Mouse (Mus musculus) right cerebral cortex, postnatal 25 days (tissue): Measurements from ENCODE around the gene Clic6.
"Not testable (repeated sequence)": the region's sequence is repeated elsewhere in the genome, so short reads cannot be mapped to it uniquely, and the experiment has no call there.

Source experiments
- DNase-seq: peaks from one replicate; pipeline ENCODE4 v3.0.0; 2022

The Clic6 gene

DNA sequence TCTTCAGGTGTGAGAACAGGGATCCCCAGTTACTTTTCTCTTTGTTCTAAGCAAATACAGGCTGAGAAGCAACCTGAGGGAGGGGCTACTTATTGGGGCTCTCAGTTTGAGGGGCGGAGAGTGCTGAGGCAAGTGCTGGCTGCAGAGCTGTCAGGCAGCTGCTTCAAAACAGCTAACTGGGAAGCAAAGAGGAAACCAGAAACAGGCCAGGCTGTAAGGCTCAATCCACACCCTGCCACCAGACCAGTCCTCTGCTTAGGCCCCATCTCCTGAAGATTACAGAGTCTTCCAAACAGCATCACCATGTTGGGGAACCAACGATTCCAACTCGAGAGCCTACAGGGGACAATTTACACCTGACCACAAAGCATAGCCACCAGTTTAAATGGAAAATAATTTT, 12.6 kb upstream of the Clic6 start:
- DNase-seq, result no peak

DNA sequence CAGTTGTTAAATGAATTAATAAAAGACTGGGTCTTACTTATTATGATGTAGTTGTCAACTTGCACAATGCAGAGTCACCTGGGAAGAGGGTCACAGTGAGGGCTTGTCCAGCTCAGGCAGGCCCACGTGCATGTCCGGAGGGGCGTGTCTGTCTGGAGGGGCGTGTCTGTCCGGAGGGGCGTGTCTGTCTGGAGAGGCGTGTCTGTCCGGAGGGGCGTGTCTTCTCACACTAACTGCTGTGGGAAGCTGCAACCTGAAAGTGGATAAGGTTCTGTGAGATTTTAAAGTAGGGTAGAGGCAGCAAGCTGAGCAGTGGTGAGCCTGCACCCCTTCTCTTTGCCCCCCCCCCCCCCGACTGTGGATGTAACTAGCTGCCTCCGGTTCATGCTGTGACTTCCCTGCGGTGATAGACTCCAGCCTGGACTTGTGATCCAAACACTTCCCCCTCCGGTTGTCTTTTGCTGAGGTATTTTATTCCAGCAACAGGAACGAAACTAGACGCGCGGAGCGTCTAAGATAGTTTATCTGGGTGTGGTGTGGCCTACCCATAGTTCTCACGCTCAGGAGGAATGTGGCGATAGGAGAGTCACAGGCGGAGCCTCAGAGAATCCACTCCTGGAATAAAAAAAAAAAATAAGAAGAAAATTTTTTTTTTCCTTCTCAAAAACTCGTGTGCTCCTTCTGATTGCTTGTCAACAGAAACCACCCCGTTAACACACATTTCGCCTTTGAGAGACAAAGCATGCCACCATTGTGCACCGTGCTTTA, 10.3 kb upstream of the Clic6 start:
- DNase-seq, result no peak

DNA sequence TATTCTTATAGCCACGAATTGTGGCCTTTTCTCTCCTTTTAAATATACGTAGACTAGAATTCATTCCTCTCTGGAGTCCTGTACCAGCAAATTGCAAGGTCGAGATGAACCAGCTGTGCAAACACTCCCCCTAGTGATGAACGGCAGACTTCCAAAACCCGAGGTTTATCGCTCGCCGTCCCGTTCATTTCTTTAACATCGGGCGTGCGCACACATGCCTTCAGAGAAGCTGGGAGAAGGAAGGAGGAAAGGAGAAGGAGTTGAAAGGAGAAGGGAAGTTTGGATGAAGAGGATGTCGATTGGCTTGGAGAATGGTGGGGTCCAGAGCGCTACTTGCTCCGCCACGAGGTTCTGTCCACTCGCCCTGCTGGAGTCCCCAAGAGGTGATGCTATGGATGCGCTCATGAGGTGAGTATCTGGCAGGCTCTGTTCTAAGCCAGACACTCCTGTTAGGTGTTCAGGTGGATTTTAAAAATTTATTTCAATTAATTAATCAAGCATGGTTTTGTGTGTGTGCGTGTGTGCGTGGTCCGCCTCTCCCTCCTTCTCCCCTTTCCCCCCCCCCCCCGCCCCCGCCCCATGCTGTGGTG, 6.9 kb upstream of the Clic6 start:
- DNase-seq, result peak; percentile 67

DNA sequence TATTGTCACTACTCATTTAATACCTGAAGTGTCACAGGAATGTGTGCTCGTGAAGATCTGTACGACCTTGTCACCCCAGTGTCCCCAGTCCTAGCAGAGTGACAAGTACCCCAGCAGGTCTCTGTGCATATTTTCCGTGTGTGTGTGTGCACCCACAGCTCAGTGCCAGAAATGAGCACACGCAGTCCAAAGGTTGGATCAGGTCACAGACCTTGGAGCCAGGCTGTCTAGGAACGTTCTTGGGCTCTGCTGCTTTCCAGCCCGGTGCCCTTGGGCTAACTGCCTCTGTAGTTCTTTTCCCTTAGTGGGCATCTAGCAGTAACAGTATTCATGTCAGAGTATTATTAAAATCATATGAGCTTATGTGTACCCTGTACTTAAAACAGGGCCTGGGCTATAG, 1.6 kb downstream of the Clic6 start:
- no peak for DNase-seq

DNA sequence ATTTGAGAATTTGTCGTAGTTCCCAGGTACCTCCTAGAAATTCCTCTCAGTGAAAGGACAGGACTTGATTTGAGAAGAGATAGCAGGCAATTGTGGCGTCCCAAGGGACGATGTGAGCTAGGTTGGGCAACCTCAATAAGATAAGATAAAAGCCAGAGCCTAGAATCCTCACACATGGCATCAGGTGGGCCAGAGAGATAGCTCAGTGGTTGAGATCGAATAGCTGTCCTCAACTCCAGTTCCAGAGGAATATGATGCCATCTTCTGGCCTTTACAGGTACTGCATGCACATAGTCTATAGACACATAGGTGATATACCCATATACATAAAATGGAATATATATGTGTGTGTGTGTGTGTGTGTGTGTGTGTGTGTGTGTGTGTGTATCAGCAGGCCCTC, 2.0 kb downstream of the Clic6 start:
- DNase-seq, result no peak

DNA sequence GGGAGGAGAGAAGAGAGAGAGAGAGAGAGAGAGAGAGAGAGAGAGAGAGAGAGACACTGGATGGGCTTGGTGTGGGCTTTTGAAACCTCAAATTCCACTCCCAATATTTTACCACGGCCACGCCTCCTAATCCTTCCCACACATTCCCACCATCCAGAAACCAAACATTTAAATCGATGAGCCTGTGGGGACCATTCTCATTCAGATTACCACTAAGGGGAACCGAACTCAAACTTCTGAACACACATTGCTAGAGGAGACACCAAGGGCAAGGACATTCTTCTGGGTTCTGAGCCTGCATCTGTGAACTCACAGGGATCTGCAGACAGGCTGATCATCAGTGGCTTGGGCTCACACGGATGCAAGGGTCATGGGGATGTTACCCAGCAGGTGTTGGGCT, 2.9 kb downstream of the Clic6 start:
- no peak for DNase-seq

DNA sequence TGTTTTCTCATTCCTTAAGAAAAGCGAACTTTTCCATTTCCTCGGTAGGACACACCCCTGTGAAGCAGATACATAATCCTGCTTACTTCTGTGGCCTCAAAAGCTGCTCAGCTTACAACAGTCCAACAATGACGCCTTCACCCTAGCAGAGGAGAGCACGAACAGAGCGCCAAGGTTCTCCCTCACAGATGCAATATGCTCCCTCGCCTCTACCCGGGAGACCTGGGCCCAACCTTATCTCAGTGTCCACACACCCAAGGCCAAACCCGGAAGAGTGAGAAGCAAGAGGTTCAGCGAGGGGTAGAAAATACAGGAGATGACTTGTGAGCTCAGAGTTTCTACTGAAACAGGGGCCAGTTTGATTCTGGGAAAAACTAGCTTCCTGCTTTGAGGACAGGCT, 3.8 kb downstream of the Clic6 start:
- DNase-seq, result no peak

DNA sequence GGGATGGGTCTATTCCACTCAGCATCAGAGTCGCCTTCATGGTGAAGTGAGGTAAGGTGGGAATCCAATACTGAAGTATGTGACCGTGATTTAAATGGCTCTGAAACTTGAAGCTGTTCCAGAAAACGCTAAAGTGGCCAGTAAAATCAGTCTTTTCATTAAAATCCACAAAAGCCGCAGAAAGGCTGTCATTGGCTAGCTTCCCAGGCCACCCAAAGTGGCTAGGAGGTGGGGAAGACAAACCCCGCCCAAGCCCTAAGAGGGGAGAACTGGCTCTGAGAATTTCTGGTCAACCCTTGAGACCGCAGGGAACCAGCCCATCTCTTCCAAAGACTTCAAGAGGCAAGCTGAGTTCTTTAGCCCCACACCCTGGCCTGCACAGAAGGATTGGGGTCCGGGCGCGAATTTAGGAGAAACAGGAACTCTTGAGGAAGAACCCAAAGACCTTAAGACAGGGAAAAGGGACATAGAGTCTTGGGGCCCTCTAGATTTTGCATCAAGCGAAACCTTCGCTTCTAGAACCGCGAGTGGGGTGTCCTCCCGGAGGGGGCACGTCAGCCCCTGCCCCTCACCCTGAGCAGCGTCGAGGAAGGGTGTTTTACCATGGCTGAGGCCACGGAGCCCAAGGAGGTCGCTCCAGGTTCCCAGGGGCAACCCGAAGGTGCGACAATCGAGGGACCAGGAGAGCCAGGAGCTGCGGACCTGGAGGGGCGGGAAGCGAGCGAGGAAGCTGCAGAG, 12.5 kb downstream of the Clic6 start:
- no peak for DNase-seq

DNA sequence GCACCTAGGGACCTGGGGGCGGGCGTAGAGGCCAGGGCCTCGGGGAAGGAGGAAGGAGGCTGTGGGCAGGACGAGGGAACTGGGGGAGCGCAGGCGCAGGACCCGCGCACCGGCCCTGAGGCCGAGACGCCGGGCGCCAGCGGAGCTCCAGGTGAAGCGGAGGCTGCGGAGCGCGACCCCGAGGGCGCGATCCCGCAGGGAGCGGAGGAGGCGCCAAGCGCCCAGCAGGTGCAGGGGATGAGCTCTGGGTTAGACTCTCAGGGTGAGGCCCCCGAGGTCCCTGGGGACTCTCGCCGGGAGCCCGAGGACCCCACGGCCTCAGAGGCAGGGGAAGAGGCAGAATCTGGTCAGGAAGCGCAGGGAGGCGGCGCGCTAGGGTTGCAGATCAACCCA, 13.0 kb downstream of the Clic6 start:
- DNase-seq, result no peak

DNA sequence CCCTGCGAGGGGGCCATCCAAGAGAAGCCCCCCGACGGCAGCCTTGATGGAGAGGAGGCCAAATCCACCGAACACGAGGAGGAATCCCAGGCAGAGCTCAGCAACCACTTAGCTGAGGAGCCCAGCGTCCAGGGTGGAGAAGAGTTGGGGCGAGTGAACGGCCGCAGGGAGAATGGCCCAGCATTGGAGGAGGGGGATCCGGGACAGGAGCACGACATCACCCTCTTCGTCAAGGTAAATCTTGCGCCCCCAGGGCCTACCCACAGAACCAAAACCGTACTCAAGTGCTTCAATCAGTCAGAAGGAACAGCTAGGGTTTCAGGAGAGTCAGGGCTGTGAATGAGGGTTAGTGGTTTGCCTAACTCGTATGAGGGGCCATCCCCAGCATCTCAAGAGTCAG, 13.8 kb downstream of the Clic6 start:
- DNase-seq, result no peak

DNA sequence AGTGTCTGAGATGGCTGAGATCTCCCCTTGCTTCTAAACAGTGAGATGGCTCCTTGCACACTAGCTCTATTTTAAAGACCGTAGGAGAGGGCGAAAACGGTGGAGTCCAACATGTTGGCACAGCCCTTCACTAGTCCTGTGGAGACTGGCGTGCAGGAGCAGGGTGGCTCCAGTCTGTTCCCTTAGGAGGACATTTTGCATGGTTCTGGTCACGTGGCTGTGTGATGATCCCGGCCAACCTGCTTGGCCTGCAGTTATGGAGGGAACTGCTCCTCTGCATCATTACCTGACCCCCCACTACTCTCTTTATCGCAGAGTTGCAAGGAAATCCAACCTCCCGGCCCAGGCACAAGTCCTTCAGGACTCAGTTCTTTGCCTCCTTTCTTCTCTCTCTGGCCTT, 15.0 kb downstream of the Clic6 start:
- DNase-seq, result no peak

DNA sequence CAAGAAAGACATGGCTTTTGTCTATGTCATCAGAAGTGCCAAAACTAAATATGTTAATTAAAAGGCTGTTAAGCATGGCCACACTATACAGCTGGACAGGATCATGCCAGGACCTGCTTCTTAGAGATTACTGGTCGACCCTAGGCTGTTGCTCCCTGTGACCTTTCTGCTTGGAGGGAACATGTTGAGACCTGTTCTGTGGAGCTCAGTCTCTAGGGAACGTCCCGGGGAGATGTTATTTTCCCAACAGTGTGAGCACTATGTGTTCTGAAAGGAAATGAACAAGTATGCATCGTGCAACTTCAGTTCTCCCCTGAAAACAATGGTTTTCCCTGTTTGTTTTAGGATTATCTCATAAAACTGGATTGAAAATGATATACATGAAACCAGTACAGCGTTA, 17.6 kb downstream of the Clic6 start:
- DNase-seq, result no peak

DNA sequence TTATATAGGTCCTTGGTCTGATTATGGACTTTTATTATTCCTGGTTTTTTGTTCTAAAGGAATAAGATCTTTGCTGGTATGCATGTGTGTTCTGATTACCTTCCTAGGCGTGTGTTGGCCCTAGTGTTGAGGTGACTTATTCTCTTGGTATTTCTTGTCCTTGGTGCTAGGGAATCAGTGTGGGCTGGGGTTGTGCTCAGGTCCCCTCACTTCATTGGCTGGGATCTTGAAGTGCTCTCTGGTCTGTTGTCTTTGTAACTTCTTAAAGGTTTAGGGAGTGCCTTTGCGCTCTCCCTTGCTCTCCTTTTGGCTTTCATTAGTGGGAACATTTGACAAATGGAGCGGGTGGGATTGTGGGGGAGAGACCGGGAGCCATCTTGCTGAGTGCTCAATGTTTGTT, 22.0 kb downstream of the Clic6 start:
- DNase-seq, result no peak

DNA sequence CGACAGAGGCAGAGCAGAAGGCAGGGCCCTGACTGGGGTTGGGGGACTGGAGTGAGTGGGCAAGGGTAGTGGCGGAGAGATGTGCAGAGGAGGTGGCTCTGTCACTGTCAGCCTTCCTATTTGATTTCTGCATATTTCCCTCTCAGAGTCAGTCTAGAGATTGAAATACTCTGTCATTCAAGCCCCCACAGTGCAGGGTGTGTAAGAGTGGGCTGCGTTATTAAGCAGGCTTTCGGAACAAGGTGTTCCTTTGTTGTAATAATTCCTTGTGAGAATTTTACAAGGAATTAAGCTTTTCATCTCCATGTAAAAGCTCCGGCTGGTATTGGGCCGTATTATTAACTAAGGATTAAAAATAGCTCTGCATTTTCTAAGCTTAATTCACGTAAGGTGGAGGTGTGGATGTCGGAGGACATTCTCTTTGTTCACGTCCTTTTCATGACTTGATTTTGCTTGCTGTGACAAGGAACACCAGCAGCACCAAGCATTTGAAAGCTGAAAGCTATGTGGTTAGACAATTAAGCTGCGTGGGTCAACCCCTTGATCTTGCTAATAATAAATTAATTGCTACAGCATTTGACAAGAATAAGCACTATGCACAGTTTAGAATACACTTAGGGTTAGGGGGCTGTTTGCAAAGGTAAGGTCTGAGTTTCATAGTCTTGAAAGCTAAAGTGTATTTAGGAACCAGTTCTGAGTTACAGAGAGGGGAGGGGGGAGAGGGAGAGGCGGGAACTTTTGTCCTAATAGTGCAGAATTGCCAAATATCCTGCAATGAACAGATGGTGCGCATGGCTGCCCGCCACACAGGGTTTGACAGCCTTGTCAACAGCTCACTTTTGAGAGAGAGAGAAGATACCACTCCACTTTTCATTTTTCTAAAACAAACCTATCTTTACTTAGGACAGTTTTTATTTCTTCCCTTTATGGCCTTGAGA, 25.6 kb downstream of the Clic6 start:
- no peak for DNase-seq

DNA sequence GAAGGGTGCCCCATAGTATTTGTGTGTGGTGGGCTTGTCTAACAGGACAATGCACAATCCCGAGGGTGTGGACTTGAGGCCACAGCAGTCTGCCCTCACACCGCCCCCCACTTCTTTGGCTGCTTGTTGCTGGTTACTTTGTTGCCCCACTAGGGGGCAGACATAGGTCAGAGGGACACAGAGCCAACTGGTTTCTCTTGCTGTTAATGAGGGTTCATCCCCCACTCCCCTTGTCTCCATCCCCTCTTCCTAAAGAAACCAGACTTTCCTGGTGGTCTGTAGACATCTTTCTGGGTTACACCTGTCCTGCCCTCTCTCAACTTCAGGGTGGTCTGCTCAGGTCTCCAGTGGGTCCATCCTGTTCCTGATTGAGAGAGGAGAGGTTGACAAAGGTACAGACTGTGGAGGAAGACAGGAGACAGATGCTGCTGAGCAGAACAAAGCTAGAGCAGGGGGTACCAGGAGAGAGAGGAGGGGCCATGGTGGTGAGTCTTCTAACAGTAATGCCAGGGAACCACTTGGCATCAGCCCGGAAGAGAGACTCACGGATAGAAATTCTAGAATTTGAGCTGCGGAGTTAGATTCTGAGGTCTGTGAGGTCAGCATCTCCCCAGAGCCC, 26.3 kb downstream of the Clic6 start:
- no peak for DNase-seq

DNA sequence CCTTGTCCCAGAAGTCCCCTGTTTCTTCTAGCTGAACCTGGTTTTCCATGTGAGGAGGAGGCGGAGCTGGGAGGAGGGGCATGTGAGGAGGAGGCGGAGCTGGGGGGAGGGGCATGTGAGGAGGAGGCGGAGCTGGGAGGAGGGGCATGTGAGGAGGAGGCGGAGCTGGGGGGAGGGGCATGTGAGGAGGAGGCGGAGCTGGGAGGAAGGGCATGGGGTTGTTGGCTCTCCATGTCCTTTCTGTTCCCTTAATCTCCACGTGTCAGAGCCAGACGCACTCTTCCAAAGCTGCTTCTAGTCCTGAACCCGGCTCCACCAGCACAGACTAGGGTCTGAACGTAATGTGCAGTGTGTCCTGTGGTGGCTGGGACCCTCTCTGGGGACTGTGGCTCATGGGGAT, 29.4 kb downstream of the Clic6 start:
- not testable (repeated sequence) for DNase-seq

DNA sequence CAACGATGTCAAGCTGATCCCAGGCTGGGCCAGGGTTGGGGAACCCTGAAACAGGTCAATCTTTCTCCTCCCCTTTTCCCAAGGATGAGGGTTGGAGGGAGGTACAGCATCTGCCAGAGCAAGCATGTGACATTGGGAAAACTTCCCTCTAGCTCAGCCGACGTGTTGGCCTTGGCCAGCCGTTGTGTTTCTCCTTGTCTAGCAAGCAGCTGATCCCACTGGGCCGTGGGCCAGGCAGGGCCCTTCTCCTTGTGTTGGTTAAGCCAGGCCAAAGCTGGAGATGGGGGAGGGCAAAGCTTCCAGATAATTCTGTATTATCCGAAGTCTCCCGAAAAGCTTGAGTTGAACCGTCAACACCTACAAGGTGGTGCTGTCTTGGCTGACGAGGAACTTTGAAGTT, 30.6 kb downstream of the Clic6 start:
- no peak for DNase-seq

DNA sequence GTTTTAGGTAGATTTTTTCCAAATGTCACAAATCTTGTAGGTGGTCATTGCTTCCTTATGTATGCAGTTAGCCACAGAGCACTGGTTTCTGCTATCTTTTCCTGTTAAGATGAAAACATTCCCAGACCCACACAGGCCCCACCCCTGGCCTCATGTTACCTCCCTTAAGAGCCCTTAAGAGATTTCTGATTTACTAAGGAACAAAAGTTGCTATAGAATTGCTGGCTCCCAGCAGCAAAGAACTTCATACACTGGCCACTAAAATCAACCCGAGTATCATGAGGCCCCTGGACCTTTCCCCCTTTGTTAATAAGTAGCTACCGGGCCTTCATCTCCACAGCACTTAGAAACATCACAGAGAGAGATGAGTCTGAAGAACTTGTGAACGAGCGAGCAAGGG, 33.2 kb downstream of the Clic6 start:
- DNase-seq, result no peak

DNA sequence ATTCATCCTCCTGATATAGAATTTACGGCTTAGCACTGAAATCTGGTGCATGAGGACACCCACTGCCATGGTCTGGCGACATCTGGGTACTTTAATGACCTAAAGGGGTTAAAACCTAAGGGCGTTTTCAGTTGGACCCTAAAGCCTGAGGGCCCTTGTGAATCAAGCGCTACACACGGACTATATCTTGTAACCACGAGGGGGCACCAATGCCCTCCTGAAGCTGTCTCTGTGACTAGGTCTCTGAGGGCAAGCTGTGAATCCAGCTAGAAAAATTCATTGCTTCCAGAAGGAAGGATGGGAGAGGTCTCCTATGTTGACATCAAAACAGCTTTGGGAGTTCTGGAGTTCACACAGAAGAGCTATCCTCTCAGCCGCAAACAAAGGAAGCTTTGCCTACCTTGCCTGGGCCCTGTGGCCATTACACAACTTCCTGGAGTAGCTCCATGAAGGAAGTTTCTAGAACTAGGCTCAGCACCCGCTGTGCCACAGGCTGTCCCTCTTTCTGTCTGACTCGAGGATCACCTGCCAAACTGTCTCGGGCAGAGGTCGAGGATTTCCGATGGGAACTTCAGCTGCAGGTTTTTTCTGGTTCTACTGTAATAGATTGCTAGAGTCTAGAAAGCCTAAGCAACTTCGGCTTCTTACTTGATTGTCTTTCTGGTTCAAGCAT, 34.4 kb downstream of the Clic6 start:
- DNase-seq, result peak; percentile 31

DNA sequence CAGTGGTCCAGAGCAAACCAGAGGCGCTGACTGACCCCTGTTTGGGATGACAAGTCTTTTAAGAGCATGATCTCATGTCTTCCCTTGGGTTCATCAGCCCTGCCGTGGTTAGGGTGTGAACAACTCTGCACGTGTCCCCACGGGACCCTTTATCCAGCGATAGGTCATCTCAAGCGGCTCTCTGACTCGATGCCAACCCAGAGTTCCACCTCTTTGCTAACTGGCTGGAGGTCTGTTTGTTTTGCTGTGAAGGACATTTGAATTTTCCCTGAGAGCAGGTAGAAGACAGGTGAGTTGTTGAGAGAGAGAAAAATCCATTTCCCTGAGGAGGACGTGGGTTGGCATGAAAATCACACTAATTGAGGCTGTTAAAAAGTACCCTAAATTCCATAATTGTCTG, 37.8 kb downstream of the Clic6 start:
- DNase-seq, result no peak

DNA sequence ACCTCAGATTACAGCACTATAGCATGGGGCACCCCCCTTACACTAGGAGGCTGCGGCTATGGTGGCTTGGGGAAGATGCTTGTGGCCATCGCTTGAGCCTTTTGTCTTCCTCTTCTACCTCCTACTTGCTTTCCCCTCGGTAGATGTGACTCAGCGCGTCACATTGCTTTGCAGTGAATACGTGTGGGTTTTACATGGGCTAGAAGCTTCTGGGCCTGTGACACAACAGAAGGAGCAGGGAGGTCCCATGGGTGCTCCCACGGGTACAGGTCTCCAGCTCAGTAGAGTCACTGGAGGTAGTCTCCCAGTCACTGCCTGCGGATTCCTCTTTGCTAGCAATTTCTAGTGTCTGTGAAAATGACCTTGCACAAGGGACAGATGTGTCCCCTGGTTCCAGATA, 39.1 kb downstream of the Clic6 start:
- peak; percentile 15 for DNase-seq

DNA sequence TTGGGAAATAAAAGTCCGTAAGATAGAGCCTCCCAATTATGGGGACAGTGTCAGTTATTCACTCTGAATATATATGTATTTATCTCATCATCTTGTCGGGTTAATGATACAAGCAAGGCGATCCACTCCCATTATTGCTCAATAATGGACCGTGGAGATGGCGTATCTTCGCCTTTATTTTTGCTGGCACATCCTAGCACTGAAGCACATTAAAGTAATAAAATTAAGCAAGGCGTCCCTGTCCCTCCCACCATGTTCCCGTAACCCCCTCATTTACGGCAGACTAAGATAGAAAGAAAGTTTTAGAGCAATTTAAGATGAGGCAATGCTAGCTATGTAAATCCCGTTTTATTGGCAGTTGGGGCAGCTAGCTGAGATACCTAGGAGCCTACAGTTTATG, 40.4 kb downstream of the Clic6 start:
- DNase-seq, result no peak
